Mouse (Mus musculus) myocyte (in vitro differentiated cells): ENCODE measurements at regions not wholly inside any gene's neighbourhood (a gene's known extent, or its start where the extent isn't known, plus 50 kb on each side); places are given as distances from the start of the nearest gene placed in this dataset.

Experiments used
- CEBPB ChIP-seq: IDR thresholded peaks from 2 replicates; pipeline ENCODE4 v1.6.1; 2011; ENCODE audit warnings: mild to moderate bottlenecking, moderate library complexity; ENCODE audit not compliant: poor library complexity, insufficient read depth, severe bottlenecking
- MAX ChIP-seq: IDR thresholded peaks from one replicate; pipeline ENCODE4 v1.6.1; 2011; ENCODE audit warnings: low read depth, mild to moderate bottlenecking, control low read depth
- MYOD1 ChIP-seq, 3 experiments: IDR thresholded peaks; one replicate each; pipeline ENCODE4 v1.6.1; 2011; ENCODE audit warnings: control low read depth in 2 of 3, low read depth in 2 of 3, mild to moderate bottlenecking in 2 of 3, moderate library complexity in 1 of 3; ENCODE audit not compliant: insufficient read length in 2 of 3, control insufficient read depth in 1 of 3
- POLR2A ChIP-seq: IDR thresholded peaks from one replicate; pipeline ENCODE4 v1.6.1; 2011; ENCODE audit warnings: low read depth, mild to moderate bottlenecking, control low read depth, moderate library complexity; ENCODE audit not compliant: insufficient read length
- REST ChIP-seq: IDR thresholded peaks from one replicate; pipeline ENCODE4 v1.6.1; 2011; ENCODE audit warnings: mild to moderate bottlenecking, control low read depth, moderate library complexity; ENCODE audit not compliant: insufficient read depth, insufficient read length
- TCF12 ChIP-seq: IDR thresholded peaks from one replicate; pipeline ENCODE4 v1.6.1; 2011; ENCODE audit warnings: mild to moderate bottlenecking, control low read depth; ENCODE audit not compliant: poor library complexity, insufficient read depth, severe bottlenecking
- USF1 ChIP-seq: IDR thresholded peaks from one replicate; pipeline ENCODE4 v1.6.1; 2011; ENCODE audit warnings: low read depth, mild to moderate bottlenecking, control low read depth, moderate library complexity

GRCm38 (mm10) chr4:92060973-92061372 is 86.1 kb downstream of the Izumo3 start:
- no peak for TF ChIP-seq USF1
- TF ChIP-seq POLR2A: no peak
- TF ChIP-seq REST: no peak
- TF ChIP-seq TCF12: no peak
- TF ChIP-seq MYOD1 (IDR thresholded peaks at IDR 0.05; ENCODE audit: control insufficient read depth in 1 of 3, insufficient read length in 2 of 3, low read depth in 2 of 3): no peak
- TF ChIP-seq CEBPB: no peak
- no peak for TF ChIP-seq MAX
